Mouse (Mus musculus): ENCODE data around the gene Gadl1.
"Not testable (repeated sequence)": the region's sequence is repeated elsewhere in the genome, so short reads cannot be mapped to it uniquely, and the experiment has no call there.

The Gadl1 gene

GRCm38 (mm10) chr9:116025371-116025770, 116.1 kb downstream of the Gadl1 start:
- no peak for DNase-seq (ENCODE audit: low spot score)

- DNase-seq (ENCODE audit: low spot score): no peak
Measured at GRCm38 (mm10) chr9:116029076-116029475, 119.8 kb downstream of the Gadl1 start.

DNA sequence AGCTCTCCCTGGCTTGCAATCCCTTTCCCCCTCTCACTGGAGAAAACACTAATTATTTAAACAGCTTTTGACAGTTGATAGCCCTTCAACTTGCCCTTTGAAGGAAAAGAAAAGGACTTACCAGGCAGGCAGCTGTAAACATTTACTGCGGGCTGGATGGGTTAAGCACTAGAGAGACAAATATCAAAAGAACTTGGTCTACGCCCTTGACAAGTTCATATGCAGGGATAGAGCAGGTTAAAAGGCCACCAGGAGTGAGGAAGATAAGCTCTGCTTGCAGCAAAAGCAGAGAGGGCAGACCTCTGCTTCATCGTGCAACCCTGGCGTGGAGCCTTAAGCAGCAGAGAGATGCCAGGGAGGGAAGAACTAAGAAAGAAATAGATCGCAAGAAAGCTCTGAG, 123.5 kb downstream of the Gadl1 start:
- no peak for DNase-seq (ENCODE audit: low spot score)

GRCm38 (mm10) chr9:116038275-116038674, 129.0 kb downstream of the Gadl1 start:
- no peak for DNase-seq (ENCODE audit: low spot score)

DNA sequence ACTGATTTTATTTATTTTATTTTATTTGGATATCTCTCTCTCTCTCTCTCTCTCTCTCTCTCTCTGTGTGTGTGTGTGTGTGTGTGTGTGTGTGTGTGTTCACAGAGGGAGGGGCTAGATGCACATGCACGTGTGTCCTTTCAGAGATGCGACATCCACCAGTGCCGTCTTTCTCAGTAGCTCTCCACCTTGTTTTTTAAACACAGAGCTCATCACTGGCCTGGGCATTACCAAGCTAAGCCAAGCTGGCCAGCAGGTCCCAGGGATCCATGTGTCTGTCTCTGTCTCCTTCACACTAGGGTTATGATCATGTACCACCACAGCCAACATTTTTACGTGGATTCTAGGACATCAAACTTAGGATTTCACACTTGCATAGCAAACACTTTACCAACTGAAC, 130.7 kb downstream of the Gadl1 start:
- no peak for DNase-seq (ENCODE audit: low spot score)

GRCm38 (mm10) chr9:116040852-116041251, 131.6 kb downstream of the Gadl1 start:
- not testable (repeated sequence) for DNase-seq (ENCODE audit: low spot score)

DNA sequence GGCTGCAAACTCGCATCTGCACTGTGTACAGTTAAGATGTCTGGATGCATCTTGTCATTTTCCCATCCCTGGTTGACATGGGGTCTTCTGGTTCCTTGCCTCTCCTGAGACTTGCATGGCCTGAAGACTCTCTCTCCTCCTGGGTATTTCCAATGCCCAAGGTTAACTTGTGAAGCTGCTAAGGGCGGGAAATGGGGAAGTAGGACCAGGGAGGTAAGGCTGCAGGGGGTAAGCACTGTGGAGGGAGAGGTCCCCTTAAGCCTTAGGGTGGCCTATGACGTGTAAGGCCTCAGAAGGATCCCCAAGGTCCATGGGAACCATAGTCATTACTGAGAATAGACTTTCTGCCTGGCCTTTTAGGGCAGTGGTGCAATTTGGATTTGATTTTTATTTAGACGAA, 132.1 kb downstream of the Gadl1 start:
- DNase-seq (ENCODE audit: low spot score): no peak

- peak; percentile 19 for DNase-seq (ENCODE audit: low spot score)
Measured at GRCm38 (mm10) chr9:116041787-116042186, 132.5 kb downstream of the Gadl1 start.

GRCm38 (mm10) chr9:116049985-116050384, 140.7 kb downstream of the Gadl1 start:
- DNase-seq (ENCODE audit: low spot score): no peak

DNA sequence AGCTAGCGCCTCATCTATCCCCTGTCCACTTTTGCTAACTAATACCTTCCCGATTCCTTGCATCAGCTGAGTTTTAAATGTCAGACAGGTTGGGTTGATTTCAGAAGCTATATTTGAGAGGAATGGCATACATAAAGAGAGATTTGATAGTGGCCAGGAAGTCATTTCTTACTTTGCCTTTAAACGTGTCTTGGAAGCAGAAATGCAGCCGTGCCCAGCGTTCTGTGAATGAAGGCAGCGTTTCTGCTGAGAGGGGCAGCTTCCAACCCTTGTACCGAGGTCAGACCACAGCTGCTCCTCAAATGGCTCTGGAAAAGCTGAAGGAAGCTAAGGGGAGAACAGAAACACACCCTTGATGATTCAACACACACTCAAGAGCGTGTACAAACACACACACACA, 144.7 kb downstream of the Gadl1 start:
- no peak for DNase-seq (ENCODE audit: low spot score)

- no peak for DNase-seq (ENCODE audit: low spot score)
Measured at GRCm38 (mm10) chr9:116058475-116058874, 149.2 kb downstream of the Gadl1 start.

GRCm38 (mm10) chr9:116059156-116059555, 149.9 kb downstream of the Gadl1 start:
- no peak for DNase-seq (ENCODE audit: low spot score)

GRCm38 (mm10) chr9:116060691-116061090, 151.4 kb downstream of the Gadl1 start:
- DNase-seq (ENCODE audit: low spot score): no peak

DNA sequence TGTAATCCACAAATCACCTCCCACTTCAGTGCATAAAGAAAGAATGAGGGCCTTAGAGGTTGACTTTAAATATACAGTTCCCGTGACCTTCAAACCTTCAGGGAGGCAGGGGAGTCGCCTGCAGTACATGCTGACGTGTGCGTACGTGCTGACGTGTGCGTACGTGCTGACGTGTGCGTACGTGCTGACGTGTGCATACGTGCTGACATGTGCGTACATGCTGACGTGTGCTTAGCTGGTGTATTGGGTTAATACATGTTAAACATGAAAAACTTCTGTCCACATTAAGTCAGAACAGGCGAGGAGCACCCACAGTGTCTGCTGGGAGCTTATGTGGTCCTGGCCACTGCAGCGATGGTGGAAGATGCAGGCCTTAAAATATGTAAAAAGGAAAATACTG, 155.5 kb downstream of the Gadl1 start:
- DNase-seq (ENCODE audit: low spot score): no peak

GRCm38 (mm10) chr9:116071561-116071960, 162.3 kb downstream of the Gadl1 start:
- DNase-seq (ENCODE audit: low spot score): not testable (repeated sequence)

GRCm38 (mm10) chr9:116076163-116076562, 166.9 kb downstream of the Gadl1 start:
- DNase-seq (ENCODE audit: low spot score): no peak

GRCm38 (mm10) chr9:116076946-116077345, 167.7 kb downstream of the Gadl1 start:
- DNase-seq (ENCODE audit: low spot score): no peak

- no peak for DNase-seq (ENCODE audit: low spot score)
Measured at GRCm38 (mm10) chr9:116077419-116077818, 168.2 kb downstream of the Gadl1 start.

GRCm38 (mm10) chr9:116081781-116082180, 172.5 kb downstream of the Gadl1 start:
- DNase-seq (ENCODE audit: low spot score): no peak

DNA sequence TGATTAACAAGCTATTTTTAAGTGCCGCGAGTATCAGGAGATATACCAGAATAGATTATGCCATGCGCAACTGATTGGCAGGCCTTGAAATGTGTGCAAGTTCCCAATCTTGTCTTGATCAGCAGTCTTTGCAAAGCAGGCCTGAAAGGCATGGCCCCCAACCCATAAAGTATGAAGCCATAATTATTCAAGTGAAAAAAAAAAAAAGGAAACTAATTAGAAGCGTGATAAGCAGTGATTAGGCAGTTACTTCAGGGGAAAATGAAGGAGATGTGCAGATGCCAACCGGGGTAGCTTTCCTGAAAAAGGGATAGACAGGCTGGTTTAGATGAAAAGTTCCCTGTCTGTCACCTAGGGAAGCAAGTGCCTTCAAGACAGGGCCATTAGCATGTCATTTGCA, 174.0 kb downstream of the Gadl1 start:
- DNase-seq (ENCODE audit: low spot score): no peak

GRCm38 (mm10) chr9:116083726-116084323, 174.6 kb downstream of the Gadl1 start:
- DNase-seq (ENCODE audit: low spot score): no peak

DNA sequence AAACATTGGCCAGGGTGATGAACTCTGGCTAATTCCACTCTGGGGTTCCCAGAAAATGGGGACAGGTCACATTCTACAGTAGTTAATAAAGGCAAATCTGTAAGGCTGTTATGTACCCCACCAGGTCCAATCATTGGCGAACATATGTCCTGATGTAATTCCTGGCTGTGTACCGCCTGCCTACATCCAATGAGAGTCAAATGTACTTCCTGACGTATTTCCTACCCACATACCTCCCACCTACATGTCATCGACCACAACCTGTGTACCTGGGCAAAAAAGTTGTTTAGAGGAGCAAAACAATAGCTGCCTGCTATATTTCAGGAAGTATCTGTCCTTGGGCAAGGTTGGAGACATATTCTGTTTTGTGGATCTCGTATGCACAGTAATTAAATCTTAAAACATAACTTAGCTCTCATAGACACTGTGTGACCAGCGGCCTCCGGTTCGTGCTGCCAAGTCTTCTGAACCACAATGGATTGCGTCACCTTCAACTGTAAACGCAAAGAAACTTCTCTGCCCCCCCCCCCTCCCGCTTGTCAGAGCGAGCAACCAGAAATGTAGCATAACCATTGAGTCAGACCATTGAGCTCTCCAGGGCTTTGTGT, 175.2 kb downstream of the Gadl1 start:
- DNase-seq (ENCODE audit: low spot score): no peak

DNA sequence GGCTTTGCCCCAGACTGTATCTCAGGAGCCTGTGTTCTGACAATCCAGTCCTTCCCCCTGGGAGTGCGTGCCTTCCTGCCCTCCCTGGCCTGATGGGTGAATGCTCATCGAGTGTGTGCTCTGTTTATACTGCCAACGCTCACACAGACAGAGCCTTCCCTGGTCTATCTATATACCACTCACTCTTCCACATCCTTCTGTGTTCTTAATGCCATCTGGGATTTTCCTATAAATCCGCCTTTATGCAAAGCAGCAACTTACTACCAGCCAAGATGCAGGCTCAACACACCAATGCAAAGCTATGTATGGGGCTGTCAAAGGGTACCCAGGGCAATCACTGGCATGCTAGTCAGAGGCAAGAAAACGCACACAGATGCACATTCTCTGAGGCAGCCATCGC, 176.7 kb downstream of the Gadl1 start:
- no peak for DNase-seq (ENCODE audit: low spot score)

- DNase-seq (ENCODE audit: low spot score): no peak
Measured at GRCm38 (mm10) chr9:116087263-116087662, 178.0 kb downstream of the Gadl1 start.
